In genomic region chr2:166252107-166252506, GRCm38 (mm10) we compare ENCODE assay signal across 14 mouse cellular contexts.
DNase-seq lines count a peak whose midpoint lies in the region; ATAC-seq lines count a peak whose summit lies in the region.
"Had no signal": no experiment of that assay in that cellular context is flagged by ENCODE, and none has a peak within 500 bp of the region (broad histone marks: within the 10 kb centered on the region; RNA-seq: fewer than 3 reads in every experiment).

No protein-coding gene starts in this region.

- no peak overlapping the region for H3K4me3 ChIP-seq in kidney, embryonic 16.5 days (ENCODE audit: low read length)
- no peak overlapping the region for H3K4me3 ChIP-seq in kidney, embryonic 14.5 days (ENCODE audit: low read length)
- no peak overlapping the region for H3K4me3 ChIP-seq in limb, embryonic 10.5 days
- H3K4me3 ChIP-seq in hindbrain, embryonic 16.5 days (ENCODE audit: low read length): no peak overlapping the region
- H3K4me3 ChIP-seq: forebrain, embryonic 15.5 days; heart, embryonic 15.5 days; hindbrain, embryonic 13.5 days had no signal

- peaks cover 12% of the 10 kb centered on the region for H3K4me1 ChIP-seq in kidney, embryonic 16.5 days (ENCODE audit: insufficient read depth, low read length)
- H3K4me1 ChIP-seq in kidney, embryonic 14.5 days (ENCODE audit: control insufficient read depth, insufficient read depth, low read length): peaks cover 12% of the 10 kb centered on the region
- H3K4me1 ChIP-seq in limb, embryonic 10.5 days: peaks cover 61% of the 10 kb centered on the region
- peaks cover 5% of the 10 kb centered on the region for H3K4me1 ChIP-seq in hindbrain, embryonic 16.5 days (ENCODE audit: control insufficient read depth, insufficient read depth, low read depth, low read length)

- no peak overlapping the region for H3K9ac ChIP-seq in kidney, embryonic 16.5 days (replicated peaks; ENCODE audit: low read length)
- no peak overlapping the region for H3K9ac ChIP-seq in kidney, embryonic 14.5 days (ENCODE audit: low read depth, low read length)
- no peak overlapping the region for H3K9ac ChIP-seq in hindbrain, embryonic 16.5 days (ENCODE audit: low read depth, low read length)
- H3K9ac ChIP-seq: forebrain, embryonic 15.5 days; heart, embryonic 15.5 days; hindbrain, embryonic 13.5 days had no signal

- H3K27me3 ChIP-seq in kidney, embryonic 16.5 days (ENCODE audit: insufficient read depth, low read length): no peaks in the 10 kb centered on the region
- no peaks in the 10 kb centered on the region for H3K27me3 ChIP-seq in kidney, embryonic 14.5 days (ENCODE audit: control insufficient read depth, insufficient read depth, low read length)
- no peaks in the 10 kb centered on the region for H3K27me3 ChIP-seq in limb, embryonic 10.5 days (ENCODE audit: low read depth, poor library complexity, severe bottlenecking)
- no peaks in the 10 kb centered on the region for H3K27me3 ChIP-seq in hindbrain, embryonic 16.5 days (replicated peaks; ENCODE audit: control insufficient read depth, insufficient read depth, low read length)
- H3K27me3 ChIP-seq: forebrain, embryonic 15.5 days; heart, embryonic 15.5 days had no signal

- 94% methylated on average over 3 of the region's 3 CpGs for WGBS in kidney, embryonic 16.5 days
- WGBS in kidney, embryonic 14.5 days: 87% methylated on average over 3 of the region's 3 CpGs
- 86% methylated on average over 3 of the region's 3 CpGs for WGBS in limb, embryonic 10.5 days
- WGBS in hindbrain, embryonic 16.5 days: 93% methylated on average over 3 of the region's 3 CpGs

- DNase-seq in ZHBTc4 (ENCODE audit: low read depth, low spot score): peak; percentile 43
- DNase-seq in limb, embryonic 10.5 days (ENCODE audit: low spot score): no peak
- no peak for DNase-seq in retina, postnatal 1 day
- DNase-seq in adrenal gland, postnatal 14 days: no peak
- DNase-seq: cerebellum, adult 11 months; cerebellum, adult 8-10 months; cerebellum, postnatal 25 days had no signal

- peak overlapping the region; percentile 30; the same call in 1 of the 2 replicates for H3K27ac ChIP-seq in kidney, embryonic 16.5 days (ENCODE audit: low read length)
- no peak overlapping the region for H3K27ac ChIP-seq in kidney, embryonic 14.5 days (ENCODE audit: low read depth, low read length)
- H3K27ac ChIP-seq in limb, embryonic 10.5 days: peak overlapping the region; percentile 78
- H3K27ac ChIP-seq in hindbrain, embryonic 16.5 days (ENCODE audit: low read depth, low read length): no peak overlapping the region
- H3K27ac ChIP-seq: forebrain, embryonic 15.5 days; heart, embryonic 15.5 days; hindbrain, embryonic 13.5 days had no signal

- H3K36me3 ChIP-seq in kidney, embryonic 16.5 days (ENCODE audit: insufficient read depth, low read length): no peaks in the 10 kb centered on the region
- no peaks in the 10 kb centered on the region for H3K36me3 ChIP-seq in kidney, embryonic 14.5 days (ENCODE audit: control insufficient read depth, insufficient read depth, low read length)
- H3K36me3 ChIP-seq in limb, embryonic 10.5 days: no peaks in the 10 kb centered on the region
- H3K36me3 ChIP-seq in hindbrain, embryonic 16.5 days (ENCODE audit: control insufficient read depth, insufficient read depth, low read length): no peaks in the 10 kb centered on the region
- H3K36me3 ChIP-seq: forebrain, embryonic 15.5 days; heart, embryonic 15.5 days; hindbrain, embryonic 13.5 days had no signal

- no peaks in the 10 kb centered on the region for H3K9me3 ChIP-seq in kidney, embryonic 16.5 days (ENCODE audit: low read length)
- no peaks in the 10 kb centered on the region; the same call in 1 of the 2 replicates for H3K9me3 ChIP-seq in kidney, embryonic 14.5 days (ENCODE audit: control insufficient read depth, low read length)
- H3K9me3 ChIP-seq in limb, embryonic 10.5 days (replicated peaks): no peaks in the 10 kb centered on the region
- no peaks in the 10 kb centered on the region for H3K9me3 ChIP-seq in hindbrain, embryonic 16.5 days (ENCODE audit: control insufficient read depth, low read length)
- H3K9me3 ChIP-seq: forebrain, embryonic 15.5 days; heart, embryonic 15.5 days; hindbrain, embryonic 13.5 days had no signal

- H3K4me2 ChIP-seq in kidney, embryonic 16.5 days (replicated peaks; ENCODE audit: low read depth, low read length): no peak overlapping the region
- no peak overlapping the region for H3K4me2 ChIP-seq in kidney, embryonic 14.5 days (replicated peaks; ENCODE audit: low read depth, low read length)
- H3K4me2 ChIP-seq in hindbrain, embryonic 16.5 days (ENCODE audit: low read length): no peak overlapping the region
- H3K4me2 ChIP-seq: forebrain, embryonic 15.5 days; heart, embryonic 11.5 days; heart, embryonic 15.5 days; hindbrain, embryonic 13.5 days had no signal

- ATAC-seq in kidney, embryonic 16.5 days (ENCODE audit: low FRiP score, low TSS enrichment): no peak
- ATAC-seq in kidney, embryonic 14.5 days (ENCODE audit: low FRiP score, low TSS enrichment): no peak
- no peak for ATAC-seq in hindbrain, embryonic 16.5 days
- ATAC-seq: forebrain, embryonic 15.5 days had no signal

Comparison
In these comparisons a context has a peak if more than half of its experiments do, and no peak if none do; other contexts are left out.
1. H3K27ac ChIP-seq: peak in kidney, embryonic 16.5 days (single experiment) and limb, embryonic 10.5 days (single experiment); none in kidney, embryonic 14.5 days (single experiment) and hindbrain, embryonic 16.5 days (single experiment).